Mouse (Mus musculus): Measurements from ENCODE around the gene Phf3.

GRCm38 (mm10) chr1:30780293-30780692, 93.4 kb downstream of the Phf3 start:
- TF ChIP-seq CTCF (IDR thresholded peaks at IDR 0.05; ENCODE audit: low read depth, low read length): 0 out of 2 replicates have a peak, but pooled peaks have one; percentile 3
- TF ChIP-seq POLR2A (IDR thresholded peaks at IDR 0.05; ENCODE audit: extremely low read depth, insufficient read depth, low read length): no peak
